Mouse (Mus musculus) kidney, adult 11 months (tissue): ENCODE data around the gene Dhx57.
"Not testable (repeated sequence)": the region's sequence is repeated elsewhere in the genome, so short reads cannot be mapped to it uniquely, and the experiment has no call there.

Source experiments
- DNase-seq: peaks from one replicate; pipeline ENCODE4 v3.0.0; 2022

Dhx57 gene

GRCm38 (mm10) chr17:80290074-80290657 lies at the start of gene Dhx57, which contains the start of gene Morn2:
TSS of gene Dhx57 (minus strand) at chr17:80290476.
TSS of gene Morn2 (plus strand) at chr17:80290203.
- peak; percentile 96 for DNase-seq

GRCm38 (mm10) chr17:80332386-80332785 lies 42.1 kb upstream of the Dhx57 start:
- DNase-seq = no peak

GRCm38 (mm10) chr17:80326431-80326830 lies 36.2 kb upstream of the Dhx57 start:
- no peak for DNase-seq

GRCm38 (mm10) chr17:80325456-80325855 lies 35.2 kb upstream of the Dhx57 start:
- no peak for DNase-seq

- no peak for DNase-seq
Measured at GRCm38 (mm10) chr17:80324521-80324920, 34.2 kb upstream of the Dhx57 start.

- no peak for DNase-seq
Measured at GRCm38 (mm10) chr17:80323658-80324057, 33.4 kb upstream of the Dhx57 start.

- no peak for DNase-seq
Measured at GRCm38 (mm10) chr17:80323015-80323414, 32.7 kb upstream of the Dhx57 start.

GRCm38 (mm10) chr17:80322228-80322627 lies 32.0 kb upstream of the Dhx57 start:
- DNase-seq = no peak

GRCm38 (mm10) chr17:80312405-80312804 lies 22.1 kb upstream of the Dhx57 start:
- no peak for DNase-seq

- no peak for DNase-seq
Measured at GRCm38 (mm10) chr17:80311761-80312160, 21.5 kb upstream of the Dhx57 start.

GRCm38 (mm10) chr17:80307251-80307650 lies 17.0 kb upstream of the Dhx57 start, which contains the start of gene Arhgef33:
TSS of gene Arhgef33 (plus strand) at chr17:80307407.
- DNase-seq = no peak

- DNase-seq = no peak
Measured at GRCm38 (mm10) chr17:80298844-80299243, 8.6 kb upstream of the Dhx57 start.

- no peak for DNase-seq
Measured at GRCm38 (mm10) chr17:80295258-80295657, 5.0 kb upstream of the Dhx57 start.

- peak; percentile 17 for DNase-seq
Measured at GRCm38 (mm10) chr17:80291148-80291547, 872 bp upstream of the Dhx57 start.

GRCm38 (mm10) chr17:80289280-80290073 lies 799 bp downstream of the Dhx57 start:
- no peak for DNase-seq

GRCm38 (mm10) chr17:80288012-80288411 lies 2.3 kb downstream of the Dhx57 start:
- no peak for DNase-seq

- DNase-seq = no peak
Measured at GRCm38 (mm10) chr17:80284446-80284845, 5.8 kb downstream of the Dhx57 start.

- no peak for DNase-seq
Measured at GRCm38 (mm10) chr17:80279340-80280070, 10.8 kb downstream of the Dhx57 start.

- no peak for DNase-seq
Measured at GRCm38 (mm10) chr17:80278255-80278654, 12.0 kb downstream of the Dhx57 start.

- not testable (repeated sequence) for DNase-seq
Measured at GRCm38 (mm10) chr17:80270622-80271021, 19.7 kb downstream of the Dhx57 start.

- DNase-seq = no peak
Measured at GRCm38 (mm10) chr17:80268151-80268550, 22.1 kb downstream of the Dhx57 start.

- no peak for DNase-seq
Measured at GRCm38 (mm10) chr17:80267065-80267464, 23.2 kb downstream of the Dhx57 start.

GRCm38 (mm10) chr17:80255208-80255607 lies 35.1 kb downstream of the Dhx57 start:
- peak; percentile 38 for DNase-seq

GRCm38 (mm10) chr17:80254421-80254820 lies 35.9 kb downstream of the Dhx57 start:
- DNase-seq = no peak
